Mouse (Mus musculus) lung, embryonic 14.5 days (tissue): ENCODE data around the gene Prdm2. TPM values are rescaled to one million over a fixed set of nuclear protein-coding genes. Genes with fewer than 3 reads are reported as not detected.

ENCODE experiments used
- ATAC-seq: fragments of 200-750 bp; cut with Nextera tagmentation; 2 replicates; pipeline ENCODE4 v1.8.0; 2017; ENCODE audit warnings: mild to moderate bottlenecking, moderate TSS enrichment, moderate library complexity; ENCODE audit not compliant: insufficient read depth
- DNase-seq: peaks from one replicate; pipeline ENCODE4 v3.0.0-alpha.2; 2015
- H3K27ac ChIP-seq: fragments of 300-500 bp; sonication (generic); 2 replicates; pipeline ENCODE4 v1.5.1; 2014; ENCODE audit warnings: low read depth, mild to moderate bottlenecking, moderate library complexity
- H3K27me3 ChIP-seq: fragments of 300-500 bp; sonication (generic); 2 replicates; pipeline ENCODE4 v1.6.1; 2014; ENCODE audit warnings: low read length, control low read depth; ENCODE audit not compliant: insufficient read depth
- H3K36me3 ChIP-seq: fragments of 300-500 bp; sonication (generic); 2 replicates; pipeline ENCODE4 v1.6.1; 2014; ENCODE audit warnings: control low read depth; ENCODE audit not compliant: insufficient read depth
- H3K4me1 ChIP-seq: fragments of 300-500 bp; sonication (generic); 2 replicates; pipeline ENCODE4 v1.6.1; 2014; ENCODE audit warnings: antibody characterized with exemption, control low read depth; ENCODE audit not compliant: insufficient read depth
- H3K4me2 ChIP-seq: fragments of 300-500 bp; sonication (generic); 2 replicates; pipeline ENCODE4 v1.6.1; 2014; ENCODE audit warnings: mild to moderate bottlenecking
- H3K4me3 ChIP-seq: fragments of 300-500 bp; sonication (generic); 2 replicates; pipeline ENCODE4 v1.5.1; 2014; ENCODE audit warnings: low read depth, low read length
- H3K9ac ChIP-seq: fragments of 300-500 bp; sonication (generic); 2 replicates; pipeline ENCODE4 v1.6.1; 2014
- H3K9me3 ChIP-seq: fragments of 300-500 bp; sonication (generic); 2 replicates; pipeline ENCODE4 v1.6.1; 2016; ENCODE audit warnings: low read depth, low read length, control low read depth
- CTCF ChIP-seq: IDR thresholded peaks from 2 replicates; pipeline ENCODE4 v1.5.1; 2016; ENCODE audit warnings: antibody characterized with exemption, low read depth
- WGBS: fragments of 180-500 bp; shearing (Covaris S2); extraction: QIAGEN DNeasy Blood & Tissue Kit; methylation state at CpG from one replicate; pipeline ENCODE4 v1.1.7; 2014; 5-methylcytosine and 5-hydroxymethylcytosine counted together
- polyA plus RNA-seq: library from polyadenylated mRNA; unstranded; fragments of >200 nt; fragmentation: Nextera tagmentation; extraction: Ambion mirVana; gene quantifications from 2 replicates; pipeline ENCODE4 v1.2.1, GENCODE M21; 2014

Gene Prdm2
- polyA plus RNA-seq, 1 experiment from 2014 or later: 12.0 TPM

- DNase-seq (no peak), ATAC-seq (no peak)
- 74% methylated on average over 9 of the region's 9 CpGs for WGBS
- Histone ChIP-seq H3K27me3 (no peaks in the 10 kb centered on the region), H3K4me3 (no peak overlapping the region), H3K4me2 (no peak overlapping the region), H3K36me3 (no peaks in the 10 kb centered on the region), H3K4me1 (no peaks in the 10 kb centered on the region), H3K9ac (no peak overlapping the region), H3K9me3 (no peaks in the 10 kb centered on the region), H3K27ac (no peak overlapping the region)
- TF ChIP-seq CTCF: no peak
Measured at GRCm38 (mm10) chr4:143241294-143241693, 28.5 kb upstream of the Prdm2 start.

- WGBS: 86% methylated on average over 9 of the region's 9 CpGs
- DNase-seq (no peak), ATAC-seq (no peak)
- H3K4me1 ChIP-seq: no peaks in the 10 kb centered on the region
- no peak for TF ChIP-seq CTCF
- no peak overlapping the region for H3K4me2 ChIP-seq
- no peak overlapping the region for H3K4me3 ChIP-seq
- H3K9ac ChIP-seq: no peak overlapping the region
- no peak overlapping the region for H3K27ac ChIP-seq
- H3K27me3 ChIP-seq: no peaks in the 10 kb centered on the region
- H3K36me3 ChIP-seq: no peaks in the 10 kb centered on the region
- no peaks in the 10 kb centered on the region for H3K9me3 ChIP-seq
Measured at GRCm38 (mm10) chr4:143239615-143240201, 26.9 kb upstream of the Prdm2 start.

- Histone ChIP-seq H3K4me1 (no peaks in the 10 kb centered on the region), H3K27me3 (no peaks in the 10 kb centered on the region), H3K4me2 (no peak overlapping the region), H3K36me3 (no peaks in the 10 kb centered on the region), H3K9ac (no peak overlapping the region), H3K9me3 (no peaks in the 10 kb centered on the region), H3K27ac (no peak overlapping the region), H3K4me3 (no peak overlapping the region)
- no peak for TF ChIP-seq CTCF
- WGBS: 88% methylated on average over 5 of the region's 5 CpGs
- no peak; the same call in 1 of the 2 replicates for ATAC-seq
- DNase-seq: no peak
Measured at GRCm38 (mm10) chr4:143239117-143239516, 26.3 kb upstream of the Prdm2 start.

- no peak overlapping the region for H3K27ac ChIP-seq
- no peak overlapping the region for H3K9ac ChIP-seq
- TF ChIP-seq CTCF: peak; percentile 78
- no peaks in the 10 kb centered on the region for H3K27me3 ChIP-seq
- no peaks in the 10 kb centered on the region for H3K4me1 ChIP-seq
- H3K9me3 ChIP-seq: no peaks in the 10 kb centered on the region
- 24% methylated on average over 23 of the region's 23 CpGs for WGBS
- peak overlapping the region; percentile 45 for H3K4me2 ChIP-seq
- no peak overlapping the region for H3K4me3 ChIP-seq
- DNase-seq (peak; percentile 69), ATAC-seq (no peak)
- no peaks in the 10 kb centered on the region for H3K36me3 ChIP-seq
Measured at GRCm38 (mm10) chr4:143238241-143239031, 25.6 kb upstream of the Prdm2 start.

GRCm38 (mm10) chr4:143231790-143232422 is 19.1 kb upstream of the Prdm2 start:
- H3K36me3 ChIP-seq: no peaks in the 10 kb centered on the region
- no peak overlapping the region for H3K9ac ChIP-seq
- H3K9me3 ChIP-seq: no peaks in the 10 kb centered on the region
- no peak overlapping the region for H3K27ac ChIP-seq
- H3K4me2 ChIP-seq: no peak overlapping the region
- no peaks in the 10 kb centered on the region for H3K27me3 ChIP-seq
- no peaks in the 10 kb centered on the region for H3K4me1 ChIP-seq
- no peak for TF ChIP-seq CTCF
- WGBS: 87% methylated on average over 10 of the region's 10 CpGs
- ATAC-seq (no peak; the same call in 1 of the 2 replicates), DNase-seq (no peak)
- no peak overlapping the region for H3K4me3 ChIP-seq

GRCm38 (mm10) chr4:143231110-143231509 is 18.3 kb upstream of the Prdm2 start:
- no peak for ATAC-seq
- Histone ChIP-seq H3K27ac (no peak overlapping the region), H3K9me3 (no peaks in the 10 kb centered on the region), H3K9ac (no peak overlapping the region), H3K36me3 (no peaks in the 10 kb centered on the region), H3K4me2 (no peak overlapping the region), H3K4me3 (no peak overlapping the region), H3K4me1 (no peaks in the 10 kb centered on the region), H3K27me3 (no peaks in the 10 kb centered on the region)
- 66% methylated on average over 3 of the region's 3 CpGs for WGBS
- DNase-seq: no peak
- TF ChIP-seq CTCF: no peak

GRCm38 (mm10) chr4:143227976-143228375 is 15.2 kb upstream of the Prdm2 start:
- no peak overlapping the region for H3K27ac ChIP-seq
- no peak overlapping the region for H3K4me2 ChIP-seq
- ATAC-seq (no peak), DNase-seq (no peak)
- H3K9me3 ChIP-seq: no peaks in the 10 kb centered on the region
- H3K4me1 ChIP-seq: no peaks in the 10 kb centered on the region
- no peak overlapping the region for H3K4me3 ChIP-seq
- no peak overlapping the region for H3K9ac ChIP-seq
- no peaks in the 10 kb centered on the region for H3K27me3 ChIP-seq
- TF ChIP-seq CTCF: no peak
- 57% methylated on average over 5 of the region's 5 CpGs for WGBS
- no peaks in the 10 kb centered on the region for H3K36me3 ChIP-seq
